Comparison of ENCODE assay signal across 16 mouse cellular contexts in genomic region chr2:35278371-35279210, GRCm38 (mm10). TPM values are rescaled to one million over a fixed set of nuclear protein-coding genes. Genes with fewer than 3 reads are reported as not detected.
DNase-seq lines count a peak whose midpoint lies in the region; ATAC-seq lines count a peak whose summit lies in the region.
"Had no signal": no experiment of that assay in that cellular context is flagged by ENCODE, and none has a peak within 500 bp of the region (broad histone marks: within the 10 kb centered on the region; RNA-seq: fewer than 3 reads in every experiment).

No protein-coding gene starts in this region.

- peaks cover 34% of the 10 kb centered on the region for H3K27me3 ChIP-seq in heart, embryonic 13.5 days (replicated peaks)
- H3K27me3 ChIP-seq in heart, embryonic 10.5 days (ENCODE audit: insufficient read depth, poor library complexity, severe bottlenecking), result peaks cover 43% of the 10 kb centered on the region
- H3K27me3 ChIP-seq: CH12.LX had no signal

- no peak overlapping the region for H3K4me2 ChIP-seq in heart, embryonic 13.5 days
- H3K4me2 ChIP-seq: embryonic facial prominence, embryonic 12.5 days; forebrain, embryonic 13.5 days; limb, embryonic 12.5 days; midbrain, embryonic 12.5 days; neural tube, embryonic 12.5 days had no signal

- H3K36me3 ChIP-seq in heart, embryonic 13.5 days, result no peaks in the 10 kb centered on the region
- no peaks in the 10 kb centered on the region for H3K36me3 ChIP-seq in heart, embryonic 10.5 days
- H3K36me3 ChIP-seq: embryonic facial prominence, embryonic 12.5 days; limb, embryonic 12.5 days; midbrain, embryonic 12.5 days; neural tube, embryonic 12.5 days had no signal

- H3K4me3 ChIP-seq in heart, embryonic 13.5 days, result no peak overlapping the region
- H3K4me3 ChIP-seq in heart, embryonic 10.5 days, result no peak overlapping the region
- H3K4me3 ChIP-seq in brown adipose tissue, adult 24 weeks (ENCODE audit: insufficient read depth, low read depth, low read length), result no peak overlapping the region
- H3K4me3 ChIP-seq: embryonic facial prominence, embryonic 12.5 days; forebrain, embryonic 13.5 days; limb, embryonic 12.5 days; midbrain, embryonic 12.5 days; neural tube, embryonic 12.5 days had no signal

- H3K4me1 ChIP-seq in heart, embryonic 13.5 days, result peaks cover 59% of the 10 kb centered on the region
- peaks cover 28% of the 10 kb centered on the region for H3K4me1 ChIP-seq in heart, embryonic 10.5 days
- H3K4me1 ChIP-seq in brown adipose tissue, adult 24 weeks (ENCODE audit: control insufficient read depth, insufficient read depth, insufficient read length, low read length), result peaks cover 19% of the 10 kb centered on the region

- no peak overlapping the region for H3K9ac ChIP-seq in heart, embryonic 13.5 days
- H3K9ac ChIP-seq: embryonic facial prominence, embryonic 12.5 days; forebrain, embryonic 13.5 days; limb, embryonic 12.5 days; midbrain, embryonic 12.5 days; neural tube, embryonic 12.5 days had no signal

- H3K27ac ChIP-seq in heart, embryonic 13.5 days (replicated peaks), result peak overlapping the region; percentile 87
- no peak overlapping the region for H3K27ac ChIP-seq in heart, embryonic 10.5 days
- peak overlapping the region; percentile 69 for H3K27ac ChIP-seq in brown adipose tissue, adult 24 weeks (replicated peaks; ENCODE audit: low read depth, low read length)
- H3K27ac ChIP-seq: embryonic facial prominence, embryonic 12.5 days; forebrain, embryonic 13.5 days; limb, embryonic 12.5 days; midbrain, embryonic 12.5 days; neural tube, embryonic 12.5 days had no signal

- 78% methylated on average over 7 of the region's 7 CpGs for WGBS in heart, embryonic 13.5 days
- 78% methylated on average over 7 of the region's 7 CpGs for WGBS in heart, embryonic 10.5 days

- no peak for DNase-seq in heart, embryonic 10.5 days (ENCODE audit: low spot score)
- peak; percentile 80 for DNase-seq in gastrocnemius, postnatal 25 days
- DNase-seq in lung, postnatal 14 days, result peak; percentile 66
- no peak for DNase-seq in frontal cortex, postnatal 25 days (ENCODE audit: low spot score in 2 of 2)
- DNase-seq: cerebellum, adult 9-11 months; layer of hippocampus, postnatal 36 days; thymus, postnatal 14 days had no signal

- no peaks in the 10 kb centered on the region for H3K9me3 ChIP-seq in heart, embryonic 13.5 days
- no peaks in the 10 kb centered on the region for H3K9me3 ChIP-seq in heart, embryonic 10.5 days
- H3K9me3 ChIP-seq: embryonic facial prominence, embryonic 12.5 days; forebrain, embryonic 13.5 days; limb, embryonic 12.5 days; midbrain, embryonic 12.5 days; neural tube, embryonic 12.5 days had no signal

- ATAC-seq in heart, embryonic 13.5 days (ENCODE audit: extremely low read depth, insufficient number of reproducible peaks, low FRiP score, low TSS enrichment), result no peak
- ATAC-seq in megakaryocyte-erythroid progenitor cell, adult 5-6 weeks (replicated peaks; ENCODE audit: low FRiP score, low TSS enrichment, poor library complexity, severe bottlenecking), result no peak
- ATAC-seq: forebrain, embryonic 13.5 days had no signal

RNA-seq across cellular contexts. Expression of gene Gsn, which starts 22.4 kb away (rescaled TPM):
- 205 and 215 TPM in 2 replicates for polyA plus RNA-seq in heart, embryonic 13.5 days (2015; fragmentation: Nextera tagmentation; extraction: Ambion mirVana)
- 52.5 and 84.3 TPM in 2 replicates for polyA plus RNA-seq in heart, embryonic 10.5 days (2016; fragmentation: Nextera tagmentation; extraction: Ambion mirVana)
- 804 and 896 TPM in 2 replicates for polyA plus RNA-seq in brown adipose tissue, adult 24 weeks (2012; ENCODE audit: insufficient read depth, insufficient read length, missing spikeins)
- total RNA-seq in gastrocnemius, postnatal 25 days (2021), result 100 to 1,000 TPM; 345 to 440 TPM
- total RNA-seq in megakaryocyte-erythroid progenitor cell, adult 5-6 weeks (2014; fragmentation: Nextera tagmentation), result 15.8 and 16.1 TPM in 2 replicates
- total RNA-seq in megakaryocyte-erythroid progenitor cell, adult 5-6 weeks (2017), result 3.7 and 5.2 TPM in 2 replicates

RNA-seq across cellular contexts. Expression of gene Stom, which starts 58.2 kb away (rescaled TPM):
- 40.3 and 43.0 TPM in 2 replicates for polyA plus RNA-seq in heart, embryonic 13.5 days (2015; fragmentation: Nextera tagmentation; extraction: Ambion mirVana)
- polyA plus RNA-seq in heart, embryonic 10.5 days (2016; fragmentation: Nextera tagmentation; extraction: Ambion mirVana), result 32.9 and 34.0 TPM in 2 replicates
- 230 and 257 TPM in 2 replicates for polyA plus RNA-seq in brown adipose tissue, adult 24 weeks (2012; ENCODE audit: insufficient read depth, insufficient read length, missing spikeins)
- total RNA-seq in gastrocnemius, postnatal 25 days (2021), result 10 to 100 TPM; 11.8 to 25.2 TPM
- total RNA-seq in megakaryocyte-erythroid progenitor cell, adult 5-6 weeks (2014; fragmentation: Nextera tagmentation), result 142 and 145 TPM in 2 replicates
- total RNA-seq in megakaryocyte-erythroid progenitor cell, adult 5-6 weeks (2017), result 155 and 216 TPM in 2 replicates

Comparison
In these comparisons a context has a peak if more than half of its experiments do, and no peak if none do; other contexts are left out.
1. DNase-seq: peak in gastrocnemius, postnatal 25 days (single experiment) and lung, postnatal 14 days (single experiment); none in heart, embryonic 10.5 days (single experiment) and frontal cortex, postnatal 25 days (0 of 2).